Comparison of ENCODE assay signal across 8 mouse cellular contexts in genomic region chr13:68581086-68581740, GRCm38 (mm10). TPM values are rescaled to one million over a fixed set of nuclear protein-coding genes. Genes with fewer than 3 reads are reported as not detected.
DNase-seq lines count a peak whose midpoint lies in the region; ATAC-seq and TF ChIP-seq lines count a peak whose summit lies in the region.

No protein-coding gene starts in this region.

- H3K27me3 ChIP-seq in heart, embryonic 16.5 days (ENCODE audit: control insufficient read depth, insufficient read depth, low read length): no peaks in the 10 kb centered on the region
- H3K27me3 ChIP-seq in E14TG2a.4 (ENCODE audit: insufficient read depth, low read length): no peaks in the 10 kb centered on the region
- H3K27me3 ChIP-seq in forebrain, embryonic 12.5 days: no peaks in the 10 kb centered on the region
- H3K27me3 ChIP-seq in liver, embryonic 16.5 days (ENCODE audit: control insufficient read depth, insufficient read depth, low read depth, low read length): no peaks in the 10 kb centered on the region

- no peak for DNase-seq in heart, adult 18-20 months
- no peak for DNase-seq in layer of hippocampus, postnatal 25 days (ENCODE audit: extremely low spot score in 1 of 2, low spot score in 1 of 2)
- no peak for DNase-seq in gastrocnemius, adult 8-10 months (ENCODE audit: low spot score in 2 of 2)
- DNase-seq in layer of hippocampus, postnatal 14 days (ENCODE audit: low spot score in 2 of 2): no peak

- H3K27ac ChIP-seq in heart, embryonic 16.5 days (ENCODE audit: low read length): peak overlapping the region; percentile 84
- H3K27ac ChIP-seq in forebrain, embryonic 12.5 days: peak overlapping the region; percentile 75
- peak overlapping the region; percentile 78 for H3K27ac ChIP-seq in liver, embryonic 16.5 days (ENCODE audit: low read length)

- no peak for ATAC-seq in heart, embryonic 16.5 days (replicated peaks; ENCODE audit: extremely low read depth, insufficient read depth, low FRiP score)
- peak; percentile 17 for ATAC-seq in forebrain, embryonic 12.5 days (ENCODE audit: low FRiP score)
- ATAC-seq in liver, embryonic 16.5 days (ENCODE audit: low read depth): no peak

- peak overlapping the region; percentile 92 for H3K9ac ChIP-seq in heart, embryonic 16.5 days (ENCODE audit: low read length)
- H3K9ac ChIP-seq in forebrain, embryonic 12.5 days: peak overlapping the region; percentile 71
- peak overlapping the region; percentile 78 for H3K9ac ChIP-seq in liver, embryonic 16.5 days (ENCODE audit: low read depth, low read length)

- WGBS in heart, embryonic 16.5 days: 22% methylated on average over 14 of the region's 14 CpGs
- WGBS in forebrain, embryonic 12.5 days: 28% methylated on average over 14 of the region's 14 CpGs
- WGBS in liver, embryonic 16.5 days (ENCODE audit: insufficient replicate concordance): 15% methylated on average over 14 of the region's 14 CpGs

- peak overlapping the region; percentile 96 for H3K4me3 ChIP-seq in heart, embryonic 16.5 days (ENCODE audit: low read length)
- peak overlapping the region; percentile 90 for H3K4me3 ChIP-seq in E14TG2a.4 (replicated peaks; ENCODE audit: low read length)
- H3K4me3 ChIP-seq in forebrain, embryonic 12.5 days (replicated peaks): peak overlapping the region; percentile 66
- H3K4me3 ChIP-seq in liver, embryonic 16.5 days (ENCODE audit: low read depth, low read length): peak overlapping the region; percentile 82

- peaks cover 40% of the 10 kb centered on the region for H3K36me3 ChIP-seq in heart, embryonic 16.5 days (ENCODE audit: control insufficient read depth, insufficient read depth)
- H3K36me3 ChIP-seq in E14TG2a.4 (ENCODE audit: insufficient read depth, low read length): peaks cover 73% of the 10 kb centered on the region
- H3K36me3 ChIP-seq in forebrain, embryonic 12.5 days (replicated peaks): peaks cover 50% of the 10 kb centered on the region
- H3K36me3 ChIP-seq in liver, embryonic 16.5 days (ENCODE audit: control insufficient read depth, insufficient read depth): peaks cover 11% of the 10 kb centered on the region

- peak overlapping the region; percentile 84 for H3K4me2 ChIP-seq in heart, embryonic 16.5 days (ENCODE audit: low read depth, low read length)
- H3K4me2 ChIP-seq in forebrain, embryonic 12.5 days: peak overlapping the region; percentile 84
- peak overlapping the region; percentile 83 for H3K4me2 ChIP-seq in liver, embryonic 16.5 days (ENCODE audit: low read depth, low read length)

- peaks cover 15% of the 10 kb centered on the region for H3K4me1 ChIP-seq in heart, embryonic 16.5 days (ENCODE audit: control insufficient read depth, insufficient read depth, low read length)
- H3K4me1 ChIP-seq in E14TG2a.4 (replicated peaks; ENCODE audit: low read depth, low read length): peaks cover 62% of the 10 kb centered on the region
- peaks cover 21% of the 10 kb centered on the region for H3K4me1 ChIP-seq in forebrain, embryonic 12.5 days
- H3K4me1 ChIP-seq in liver, embryonic 16.5 days (ENCODE audit: control insufficient read depth, low read depth, low read length): peaks cover 7% of the 10 kb centered on the region

- H3K9me3 ChIP-seq in heart, embryonic 16.5 days (replicated peaks; ENCODE audit: control insufficient read depth, low read length): no peaks in the 10 kb centered on the region
- no peaks in the 10 kb centered on the region for H3K9me3 ChIP-seq in E14TG2a.4 (ENCODE audit: low read length)
- no peaks in the 10 kb centered on the region for H3K9me3 ChIP-seq in forebrain, embryonic 12.5 days
- no peaks in the 10 kb centered on the region for H3K9me3 ChIP-seq in liver, embryonic 16.5 days (replicated peaks; ENCODE audit: control insufficient read depth, low read length)

- TF ChIP-seq CTCF in E14TG2a.4 (conservative IDR thresholded peaks at IDR 0.05; ENCODE audit: low read length): 0 out of 2 replicates have a peak, but pooled peaks have one; percentile 7

RNA-seq across cellular contexts. Expression of gene Mtrr, which starts 0.7 kb away (rescaled TPM):
- polyA plus RNA-seq in heart, embryonic 16.5 days (2015; fragmentation: Nextera tagmentation; extraction: Ambion mirVana): 20.3 and 21.1 TPM in 2 replicates
- 10 to 100 TPM; 16.3 to 19.7 TPM for total RNA-seq in heart, adult 18-20 months (2021)
- polyA plus RNA-seq in forebrain, embryonic 12.5 days (2016; fragmentation: Nextera tagmentation; extraction: Ambion mirVana): 16.1 and 18.4 TPM in 2 replicates
- 7.4 and 7.5 TPM in 2 replicates for polyA plus RNA-seq in liver, embryonic 16.5 days (2015; fragmentation: Nextera tagmentation; extraction: Ambion mirVana)
- total RNA-seq in layer of hippocampus, postnatal 25 days (2021): 10 to 100 TPM; 23.3 to 28.3 TPM
- total RNA-seq in gastrocnemius, adult 8-10 months (2022): 10 to 100 TPM; 23.5 to 27.7 (median 25.2) TPM
- total RNA-seq in layer of hippocampus, postnatal 14 days (2021): 10 to 100 TPM; 16.7 to 23.4 TPM

RNA-seq across cellular contexts. Expression of gene Fastkd3, which starts 0.8 kb away (rescaled TPM):
- polyA plus RNA-seq in heart, embryonic 16.5 days (2015; fragmentation: Nextera tagmentation; extraction: Ambion mirVana): 18.8 and 21.8 TPM in 2 replicates
- total RNA-seq in heart, adult 18-20 months (2021): 10 to 100 TPM; 11.4 to 11.6 TPM
- 39.5 and 40.5 TPM in 2 replicates for polyA plus RNA-seq in forebrain, embryonic 12.5 days (2016; fragmentation: Nextera tagmentation; extraction: Ambion mirVana)
- 11.2 and 11.9 TPM in 2 replicates for polyA plus RNA-seq in liver, embryonic 16.5 days (2015; fragmentation: Nextera tagmentation; extraction: Ambion mirVana)
- 10 to 100 TPM; 15.0 to 21.1 TPM for total RNA-seq in layer of hippocampus, postnatal 25 days (2021)
- 10 to 100 TPM in 3 of 4 experiments, 1 to 10 TPM in 1; 8.5 to 12.2 (median 10.8) TPM for total RNA-seq in gastrocnemius, adult 8-10 months (2022)
- 10 to 100 TPM; 14.8 to 15.8 TPM for total RNA-seq in layer of hippocampus, postnatal 14 days (2021)

RNA-seq across cellular contexts. Expression of gene 1700001L19Rik, which starts 16.0 kb away (rescaled TPM):
- 0.26 and 0.70 TPM in 2 replicates for polyA plus RNA-seq in heart, embryonic 16.5 days (2015; fragmentation: Nextera tagmentation; extraction: Ambion mirVana)
- total RNA-seq in heart, adult 18-20 months (2021): not detected
- 0.68 and 1.1 TPM in 2 replicates for polyA plus RNA-seq in forebrain, embryonic 12.5 days (2016; fragmentation: Nextera tagmentation; extraction: Ambion mirVana)
- polyA plus RNA-seq in liver, embryonic 16.5 days (2015; fragmentation: Nextera tagmentation; extraction: Ambion mirVana): not detected in 2 replicates
- 10 to 100 TPM; 14.1 to 14.3 TPM for total RNA-seq in layer of hippocampus, postnatal 25 days (2021)
- total RNA-seq in gastrocnemius, adult 8-10 months (2022): under 1 TPM in 1 of 4 experiments, not detected in 3; 0.27 TPM
- total RNA-seq in layer of hippocampus, postnatal 14 days (2021): 10 to 100 TPM; 11.3 to 16.7 TPM

Comparison
In these comparisons a context has a peak if more than half of its experiments do, and no peak if none do; other contexts are left out.
1. RNA of gene 1700001L19Rik, which starts 16.0 kb away (total RNA-seq): 11.3 to 16.7 TPM in layer of hippocampus, postnatal 14 days and 14.1 to 14.3 TPM in layer of hippocampus, postnatal 25 days; not detected in heart, adult 18-20 months and 0.27 TPM in gastrocnemius, adult 8-10 months; every median in the first group is over 4 times any median in the second.
2. Peak in every context shown above with its lines, with median percentiles within 50 percentile points of each other: H3K27ac ChIP-seq, H3K4me2 ChIP-seq, H3K4me3 ChIP-seq and H3K9ac ChIP-seq.